Mouse (Mus musculus): ENCODE results near the gene Fer1l5.

GRCm38 (mm10) chr1:36368112-36368968, 3.8 kb upstream of the Fer1l5 start:
- TF ChIP-seq CTCF (IDR thresholded peaks at IDR 0.05; ENCODE audit: low read depth, low read length) (no peak), POLR2A (IDR thresholded peaks at IDR 0.05; ENCODE audit: extremely low read depth, insufficient read depth, low read length) (no peak)
